Mouse (Mus musculus) adrenal gland, postnatal 36 days (tissue): ENCODE results near the gene Rad51b. TPM values are rescaled to one million over a fixed set of nuclear protein-coding genes. Genes with fewer than 3 reads are reported as not detected.

ENCODE experiments used
- DNase-seq, 2 experiments: peaks; one replicate each; pipeline ENCODE4 v3.0.0; 2021; ENCODE audit warnings: mixed read lengths in 1 of 2
- total RNA-seq, 2 experiments: library from RNA; stranded (reverse); gene quantifications; 2 replicates each; pipeline ENCODE4 v1.2.3; 2021

The Rad51b gene
- total RNA-seq, 2 experiments from 2014 or later = 0.49 to 0.63 TPM

DNA sequence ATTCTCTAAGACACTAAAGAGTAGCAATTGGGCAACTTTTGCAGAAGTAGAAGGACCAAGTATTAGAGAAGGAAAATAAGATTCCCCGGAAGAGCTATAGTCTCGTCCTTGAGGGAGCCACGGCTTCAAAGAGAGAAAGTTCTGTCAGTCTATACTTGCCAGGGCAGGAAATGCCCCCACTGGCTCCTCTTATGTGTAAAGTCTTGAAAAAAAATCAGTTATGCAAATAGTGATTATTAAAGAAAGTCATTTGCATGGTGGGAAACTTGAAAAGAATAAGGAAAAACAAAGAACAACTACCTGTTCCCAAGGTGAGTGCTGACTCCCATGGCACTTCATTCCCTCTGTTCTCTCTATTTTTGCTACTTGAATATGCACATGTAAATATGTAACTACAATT is 140.5 kb downstream of the Rad51b start:
- DNase-seq = no peak

DNA sequence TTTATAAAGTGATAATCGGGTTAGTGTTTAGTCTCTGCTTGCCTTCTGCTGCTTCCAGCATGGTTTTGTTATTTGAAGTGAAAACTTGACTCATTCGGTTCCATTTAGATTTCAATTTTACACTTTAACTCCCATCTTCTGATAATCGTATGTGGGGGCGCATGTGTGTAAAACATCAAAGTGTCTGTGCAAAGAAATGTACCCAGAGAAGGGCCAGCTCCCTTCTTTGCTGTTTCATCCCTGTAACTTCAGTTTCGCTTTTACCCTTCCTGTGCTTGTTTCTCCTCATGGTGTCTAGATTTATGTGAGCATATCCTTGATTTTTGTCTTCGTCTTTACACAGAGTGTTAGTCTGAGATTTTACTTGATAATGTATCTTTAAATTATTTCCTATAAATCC is 142.9 kb downstream of the Rad51b start:
- DNase-seq = no peak

DNA sequence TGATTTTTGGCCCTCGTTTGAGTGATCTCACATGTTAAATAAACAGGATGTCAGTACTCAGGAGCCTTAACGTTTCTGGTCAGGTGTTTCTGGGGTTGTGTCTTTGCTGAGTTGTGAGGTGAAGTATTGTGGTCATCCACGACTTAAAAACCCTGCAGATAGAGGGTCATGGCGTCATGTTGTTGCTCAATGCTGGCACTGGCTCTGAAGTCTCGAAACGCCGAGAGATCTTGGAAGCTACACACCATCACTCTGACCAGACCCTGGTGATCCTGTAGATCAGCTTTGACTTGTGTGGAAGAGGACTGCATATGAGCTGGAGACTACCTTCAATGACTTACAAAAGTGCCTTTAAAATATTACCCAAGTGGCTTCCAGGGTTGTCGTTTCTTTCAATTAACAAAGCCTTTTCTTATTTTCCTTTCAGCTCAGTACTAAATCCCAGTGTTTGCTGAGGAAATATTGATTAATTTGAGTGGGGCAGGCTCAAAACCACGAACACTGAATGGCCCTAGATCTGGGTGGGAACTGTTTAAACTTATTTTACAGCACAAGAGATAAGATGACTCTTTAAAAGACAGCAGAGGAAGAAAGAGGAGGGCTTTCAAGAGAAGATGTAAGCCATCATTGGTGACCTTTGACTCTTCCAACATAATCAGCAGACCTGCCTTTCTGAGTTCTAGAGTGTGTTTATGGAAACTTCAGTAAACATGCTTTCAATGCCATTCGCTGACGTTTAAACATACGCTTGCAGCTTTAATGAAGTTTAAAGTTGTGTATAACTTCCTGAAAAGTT is 144.3 kb downstream of the Rad51b start:
- no peak for DNase-seq

DNA sequence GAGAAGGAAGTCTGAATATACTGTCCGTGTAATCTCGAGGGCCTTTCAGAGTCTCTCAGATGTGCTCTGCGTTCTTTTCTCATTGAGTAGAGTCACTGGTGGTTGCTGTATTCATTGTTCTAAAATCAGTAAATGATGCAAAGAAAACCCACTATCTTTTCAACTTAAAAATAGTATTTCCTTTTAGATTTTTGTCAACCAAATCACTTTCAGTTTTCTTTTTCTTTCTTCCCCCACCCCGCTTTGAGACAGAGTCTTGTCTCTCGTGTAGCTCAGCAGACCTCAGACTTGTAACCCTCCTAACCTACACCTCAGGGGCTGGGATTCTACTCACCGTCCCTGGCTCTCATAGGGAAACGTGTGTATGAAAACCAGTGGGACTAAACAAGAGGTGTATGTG is 145.0 kb downstream of the Rad51b start:
- no peak for DNase-seq

GRCm38 (mm10) chr12:79442836-79443390 is 145.8 kb downstream of the Rad51b start:
- no peak for DNase-seq

GRCm38 (mm10) chr12:79444646-79445045 is 147.6 kb downstream of the Rad51b start:
- DNase-seq = no peak

DNA sequence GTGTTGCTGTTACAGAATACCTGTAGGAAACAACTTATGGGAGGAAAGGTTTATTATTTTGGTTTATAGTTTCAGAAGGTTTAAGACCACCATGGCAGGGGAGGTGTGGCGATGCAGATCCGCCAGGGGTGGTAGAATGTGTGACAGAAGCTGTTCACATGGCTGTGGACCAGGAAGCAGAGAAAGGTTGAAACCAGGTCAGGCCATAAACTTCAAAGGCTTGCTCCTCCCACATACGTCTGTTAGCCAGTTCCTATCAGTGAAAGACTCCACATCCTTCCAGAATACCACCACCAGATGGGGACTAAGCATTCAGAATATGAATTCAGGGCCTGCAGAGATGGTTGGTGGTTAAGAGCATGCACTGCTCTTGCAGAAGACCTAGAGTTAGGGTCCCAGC is 150.0 kb downstream of the Rad51b start:
- DNase-seq = no peak

- DNase-seq = no peak
Observed at GRCm38 (mm10) chr12:79449817-79450411, 152.8 kb downstream of the Rad51b start.

DNA sequence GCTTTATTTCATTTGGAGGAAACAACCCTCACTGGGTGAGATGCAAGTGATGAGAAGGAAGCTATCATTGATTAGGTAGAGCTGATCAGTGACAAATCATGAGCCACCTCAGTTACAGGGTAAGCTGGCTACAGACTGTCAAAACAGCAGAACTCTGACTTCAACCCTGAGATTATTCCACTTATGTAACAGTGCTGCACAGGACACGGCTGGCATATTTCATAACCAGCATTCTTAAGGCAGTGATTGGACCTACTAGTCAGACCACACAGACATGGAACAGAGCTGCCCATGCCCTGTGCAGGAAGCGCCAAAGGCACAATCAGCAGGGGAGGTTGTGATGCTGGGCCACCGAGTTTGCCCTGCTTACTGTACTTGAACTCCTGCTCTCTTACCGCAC is 155.8 kb downstream of the Rad51b start:
- peak in 1 of 2 experiments; percentile 18 for DNase-seq

DNA sequence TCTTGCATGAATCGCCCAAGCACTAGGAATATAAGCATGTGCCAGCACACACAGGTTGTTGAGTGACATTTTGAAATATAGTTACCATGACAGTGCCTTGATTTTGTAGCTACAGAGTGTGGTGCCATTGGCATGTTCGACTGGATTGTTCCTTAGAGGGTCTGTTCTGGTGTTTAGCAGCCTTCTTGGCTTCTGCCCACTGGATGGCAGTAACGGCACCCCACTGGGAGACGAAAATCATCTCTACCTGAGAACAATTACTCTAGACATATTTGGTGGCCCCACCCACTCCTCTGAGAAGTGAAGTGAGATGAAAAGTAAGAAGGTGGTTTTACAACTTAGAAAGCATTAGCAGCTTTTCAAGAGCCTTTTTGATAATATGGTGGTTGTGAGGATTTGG is 156.9 kb downstream of the Rad51b start:
- DNase-seq = no peak

DNA sequence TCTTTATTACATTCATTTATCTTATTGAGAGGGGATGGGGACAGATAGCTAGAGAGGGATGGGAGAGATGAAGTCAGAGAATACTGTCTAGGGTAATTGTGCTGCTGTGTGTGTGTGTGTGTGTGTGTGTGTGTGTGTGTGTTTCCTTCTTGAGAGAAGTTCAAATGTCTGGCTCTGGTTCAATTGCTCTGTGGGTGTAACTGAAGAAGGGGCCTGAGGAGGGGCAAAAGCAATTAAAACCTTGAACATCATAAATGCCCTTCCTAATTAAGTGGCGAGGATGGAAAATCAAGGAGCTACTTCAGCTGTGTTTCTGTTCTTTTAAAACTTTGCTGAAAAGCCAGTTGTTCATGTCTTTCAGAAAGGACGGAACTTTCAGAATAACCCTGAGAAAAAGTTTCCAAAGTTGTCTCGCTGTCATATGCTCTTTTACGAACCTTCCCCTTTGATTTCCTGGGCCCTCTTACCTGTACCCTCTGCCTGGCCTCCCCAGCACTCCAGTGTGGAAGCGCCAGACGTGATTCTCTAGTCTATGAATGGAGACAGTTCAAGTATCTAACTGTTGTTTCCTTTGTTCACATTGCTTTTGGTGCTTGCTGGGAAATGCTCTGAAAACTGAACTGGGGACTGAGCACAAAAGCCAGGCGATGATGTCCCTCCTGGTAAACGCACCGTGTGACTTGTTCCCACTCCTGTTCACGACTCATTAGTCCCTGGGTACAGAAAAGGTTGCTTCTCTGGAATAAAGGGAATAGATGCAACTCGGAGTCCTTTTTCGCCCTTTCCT is 158.2 kb downstream of the Rad51b start:
- no peak for DNase-seq

- DNase-seq = no peak
Observed at GRCm38 (mm10) chr12:79455848-79456164, 158.7 kb downstream of the Rad51b start.

- no peak for DNase-seq
Observed at GRCm38 (mm10) chr12:79456251-79456650, 159.2 kb downstream of the Rad51b start.

GRCm38 (mm10) chr12:79463371-79463770 is 166.3 kb downstream of the Rad51b start:
- no peak for DNase-seq

DNA sequence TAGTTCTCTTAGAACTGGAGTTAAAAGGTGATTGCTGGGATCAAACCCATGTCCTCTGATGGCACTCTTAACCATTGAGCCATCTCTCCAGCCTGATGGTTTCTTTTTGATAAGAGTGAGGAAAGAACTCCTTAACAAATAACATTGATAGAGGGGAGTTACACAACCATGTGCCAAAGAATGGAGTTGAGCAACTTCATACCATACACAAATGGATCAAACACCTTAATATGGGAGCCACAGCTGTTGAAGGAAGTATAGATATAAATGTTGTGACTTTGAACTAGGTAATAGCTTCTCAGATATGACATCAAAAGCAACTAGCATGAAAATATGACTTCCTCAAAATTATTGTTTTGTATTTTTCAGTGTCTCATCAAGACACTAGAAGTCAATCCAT is 173.0 kb downstream of the Rad51b start:
- DNase-seq = no peak

DNA sequence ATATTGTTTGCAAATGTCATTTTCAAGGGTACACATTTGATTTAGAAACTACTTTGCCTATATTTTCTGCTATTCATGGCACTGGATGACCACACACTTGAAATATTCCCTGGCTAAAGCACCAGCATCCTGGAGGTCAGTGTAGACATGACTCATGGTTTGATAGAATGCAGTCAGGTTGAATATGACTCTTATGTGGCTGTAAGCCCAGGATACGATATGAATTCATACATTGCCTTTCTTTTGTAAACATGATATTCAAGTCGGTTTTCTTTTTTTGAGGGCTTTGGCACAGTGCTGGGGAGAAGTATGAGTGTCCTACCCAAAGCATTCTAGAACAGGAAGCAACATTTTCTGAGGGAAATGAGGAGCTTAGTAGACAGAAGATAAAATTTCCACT is 174.8 kb downstream of the Rad51b start:
- DNase-seq = peak; percentile 25 to 29

- peak in 1 of 2 experiments; percentile 41 for DNase-seq
Observed at GRCm38 (mm10) chr12:79476413-79477046, 179.4 kb downstream of the Rad51b start.

- no peak for DNase-seq
Observed at GRCm38 (mm10) chr12:79478816-79479215, 181.7 kb downstream of the Rad51b start.

- no peak for DNase-seq
Observed at GRCm38 (mm10) chr12:79485501-79485900, 188.4 kb downstream of the Rad51b start.

- peak; percentile 66 to 67 for DNase-seq
Observed at GRCm38 (mm10) chr12:79488590-79489242, 191.6 kb downstream of the Rad51b start.

GRCm38 (mm10) chr12:79490626-79491025 is 193.5 kb downstream of the Rad51b start:
- no peak for DNase-seq

- no peak for DNase-seq
Observed at GRCm38 (mm10) chr12:79492175-79492574, 195.1 kb downstream of the Rad51b start.
